Mouse (Mus musculus): ENCODE data around the gene Sfta2. TPM values are rescaled to one million over a fixed set of nuclear protein-coding genes. Genes with fewer than 3 reads are reported as not detected.

Sfta2 gene
- total and polyA plus RNA-seq, 3 experiments = not detected

GRCm38 (mm10) chr17:35696691-35697090, 95.3 kb downstream of the Sfta2 start:
- H3K79me2 ChIP-seq (ENCODE audit: control insufficient read depth, insufficient read depth, low read length, poor library complexity) = no peaks in the 10 kb centered on the region
- no peaks in the 10 kb centered on the region for H3K9me3 ChIP-seq (replicated peaks; ENCODE audit: insufficient read depth, low read length)
- no peak overlapping the region for H3K27ac ChIP-seq (ENCODE audit: control insufficient read depth, low read depth, low read length)
- peaks cover 0 to 5% of the 10 kb centered on the region in 2 experiments; a peak in 2 of 4 replicates for H3K4me1 ChIP-seq (ENCODE audit: control insufficient read depth in 1 of 2, insufficient read depth in 2 of 2, low read length in 2 of 2)
- no peak for TF ChIP-seq RAD21 (IDR thresholded peaks at IDR 0.05; ENCODE audit: low read depth, low read length)
- TF ChIP-seq UBTF (IDR thresholded peaks at IDR 0.05; ENCODE audit: borderline replicate concordance, insufficient read depth, low read depth, low read length) = no peak
- TF ChIP-seq NRF1 (IDR thresholded peaks at IDR 0.05; ENCODE audit: insufficient read depth, low read depth, low read length, poor library complexity, severe bottlenecking) = no peak
- no peak for TF ChIP-seq GATA1 (IDR thresholded peaks at IDR 0.05; ENCODE audit: low read depth, low read length)
- TF ChIP-seq MYB (IDR thresholded peaks at IDR 0.05; ENCODE audit: low read depth, low read length) = no peak
- TF ChIP-seq MEF2A (IDR thresholded peaks at IDR 0.05; ENCODE audit: extremely low read depth, insufficient replicate concordance, low read depth, low read length, poor library complexity, severe bottlenecking) = no peak
- no peak for TF ChIP-seq GABPA (IDR thresholded peaks at IDR 0.05; ENCODE audit: low read depth, low read length)
- no peak for TF ChIP-seq MAFK (IDR thresholded peaks at IDR 0.05; ENCODE audit: borderline replicate concordance, low read depth, low read length)
- no peak for TF ChIP-seq RCOR1 (IDR thresholded peaks at IDR 0.05; ENCODE audit: low read depth, low read length)
- TF ChIP-seq ETS1 (IDR thresholded peaks at IDR 0.05; ENCODE audit: low read depth, low read length) = no peak
- no peak for TF ChIP-seq NELFE (IDR thresholded peaks at IDR 0.05; ENCODE audit: low read depth, low read length)
- TF ChIP-seq USF2 (IDR thresholded peaks at IDR 0.05; ENCODE audit: borderline replicate concordance in 1 of 2, insufficient read depth in 1 of 2, low read depth in 1 of 2, low read length in 2 of 2) = no peak
- TF ChIP-seq TCF12 (IDR thresholded peaks at IDR 0.05; ENCODE audit: low read depth, low read length) = no peak
- H3K9ac ChIP-seq (ENCODE audit: control insufficient read depth, low read depth, low read length, poor library complexity, severe bottlenecking) = no peak overlapping the region
- H3K36me3 ChIP-seq (ENCODE audit: control insufficient read depth in 1 of 2, insufficient read depth in 2 of 2, low read length in 2 of 2) = peaks cover 0 to 2% of the 10 kb centered on the region in 2 experiments; a peak in 1 of 4 replicates
- H3K27me3 ChIP-seq (ENCODE audit: control insufficient read depth in 1 of 2, insufficient read depth in 2 of 2, low read length in 2 of 2) = no peaks in the 10 kb centered on the region
- DNase-seq (ENCODE audit: low read depth, low spot score) = no peak
- no peak overlapping the region for H3K4me3 ChIP-seq (ENCODE audit: control insufficient read depth in 1 of 2, insufficient read depth in 1 of 2, low read depth in 2 of 2, low read length in 2 of 2)

DNA sequence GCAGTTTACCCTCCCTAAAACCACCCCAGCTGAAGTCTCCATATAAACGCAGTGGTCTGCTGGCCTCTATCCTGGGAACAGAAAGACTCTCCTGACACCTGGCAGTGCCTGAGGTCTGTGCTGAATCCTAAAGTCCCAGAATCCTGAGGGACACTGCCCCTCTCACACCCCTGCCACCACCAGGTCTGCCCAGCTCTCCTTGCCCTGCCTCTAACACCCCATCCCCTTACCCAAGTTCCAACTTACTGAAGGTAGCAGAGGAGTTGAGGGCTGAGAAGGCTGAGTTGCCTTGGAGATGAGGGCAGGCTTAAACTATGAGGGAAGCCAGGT, 96.0 kb downstream of the Sfta2 start:
- Histone ChIP-seq H3K4me3 (ENCODE audit: control insufficient read depth in 1 of 2, insufficient read depth in 1 of 2, low read depth in 2 of 2, low read length in 2 of 2) (no peak overlapping the region), H3K9me3 (replicated peaks; ENCODE audit: insufficient read depth, low read length) (no peaks in the 10 kb centered on the region), H3K36me3 (ENCODE audit: control insufficient read depth in 1 of 2, insufficient read depth in 2 of 2, low read length in 2 of 2) (peaks cover 0 to 2% of the 10 kb centered on the region in 2 experiments; a peak in 1 of 4 replicates), H3K27me3 (ENCODE audit: control insufficient read depth in 1 of 2, insufficient read depth in 2 of 2, low read length in 2 of 2) (no peaks in the 10 kb centered on the region), H3K27ac (ENCODE audit: control insufficient read depth, low read depth, low read length) (no peak overlapping the region), H3K4me1 (ENCODE audit: control insufficient read depth in 1 of 2, insufficient read depth in 2 of 2, low read length in 2 of 2) (peaks cover 0 to 5% of the 10 kb centered on the region in 2 experiments; a peak in 2 of 4 replicates), H3K9ac (ENCODE audit: control insufficient read depth, low read depth, low read length, poor library complexity, severe bottlenecking) (no peak overlapping the region), H3K79me2 (ENCODE audit: control insufficient read depth, insufficient read depth, low read length, poor library complexity) (no peaks in the 10 kb centered on the region)
- DNase-seq (ENCODE audit: low read depth, low spot score) = no peak
- TF ChIP-seq NELFE (IDR thresholded peaks at IDR 0.05; ENCODE audit: low read depth, low read length) = no peak
- TF ChIP-seq TCF12 (IDR thresholded peaks at IDR 0.05; ENCODE audit: low read depth, low read length) = no peak
- no peak for TF ChIP-seq USF1 (IDR thresholded peaks at IDR 0.05; ENCODE audit: low read depth, low read length)
- no peak for TF ChIP-seq TBP (IDR thresholded peaks at IDR 0.05; ENCODE audit: low read depth, low read length)
- TF ChIP-seq TAL1 (IDR thresholded peaks at IDR 0.05; ENCODE audit: low read length) = no peak
- no peak for TF ChIP-seq POLR2AphosphoS5 (IDR thresholded peaks at IDR 0.05; ENCODE audit: borderline replicate concordance, low read depth, low read length)
- no peak for TF ChIP-seq KAT2A (conservative IDR thresholded peaks at IDR 0.05; ENCODE audit: low read depth, low read length)
- TF ChIP-seq ELF1 (IDR thresholded peaks at IDR 0.05; ENCODE audit: low read depth, low read length) = no peak
- no peak for TF ChIP-seq SMC3 (IDR thresholded peaks at IDR 0.05; ENCODE audit: low read depth, low read length)
